Mouse (Mus musculus) ovary, adult 18-20 months (tissue): ENCODE measurements at regions not wholly inside any gene's neighbourhood (a gene's known extent, or its start where the extent isn't known, plus 50 kb on each side); places are given as distances from the start of the nearest gene placed in this dataset.

Experiments
- DNase-seq: peaks from one replicate; pipeline ENCODE4 v3.0.0; 2022; ENCODE audit warnings: low spot score, mixed read lengths

DNA sequence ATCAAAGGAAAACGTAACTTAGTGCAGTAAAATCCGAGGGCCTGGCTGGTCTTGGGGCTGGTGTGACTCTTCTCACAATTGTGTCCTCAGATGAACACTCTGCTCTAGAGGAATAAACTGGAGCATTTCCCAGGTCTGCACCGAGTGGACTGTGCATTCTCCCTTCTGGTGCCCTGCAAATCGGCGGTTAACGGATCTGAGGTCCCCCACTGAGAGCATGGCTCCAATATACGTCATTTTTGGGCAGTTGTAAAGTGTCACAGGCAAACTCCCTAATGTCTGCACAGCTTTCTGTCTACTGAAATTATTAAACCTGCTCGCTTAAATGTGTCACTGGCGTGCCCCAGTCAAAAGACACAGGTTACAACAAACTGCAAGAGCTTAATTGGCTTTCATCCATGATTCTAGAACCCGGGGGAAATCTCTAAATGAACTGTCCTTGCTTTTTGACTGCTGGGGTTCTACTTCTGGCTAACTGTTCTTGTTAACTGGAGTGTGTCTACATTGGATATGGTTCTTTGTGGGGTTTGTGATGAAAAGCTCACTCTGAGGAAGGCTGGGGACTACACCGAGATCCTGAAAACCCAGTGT, 93.7 kb upstream of the Gm47985 start:
- no peak for DNase-seq

DNA sequence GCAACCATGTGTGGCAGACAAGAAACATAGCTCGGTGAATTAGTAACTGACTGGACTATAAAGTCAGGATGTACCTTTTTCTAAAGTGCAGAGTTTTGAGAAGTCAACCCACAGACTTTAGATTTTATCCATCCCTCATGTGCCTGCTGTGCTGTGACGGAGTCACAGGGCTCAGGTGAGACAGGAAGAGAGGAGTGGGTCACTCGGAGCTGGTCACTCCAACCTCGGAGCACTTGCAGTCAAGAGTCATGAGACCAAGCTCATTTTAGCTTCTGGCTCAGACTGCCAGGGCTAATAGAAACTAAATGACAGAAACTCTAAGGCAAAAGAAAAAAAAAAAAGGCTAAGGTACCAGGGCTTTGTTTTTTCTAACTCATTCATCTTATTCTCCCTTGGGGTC, 90.3 kb upstream of the Gm47985 start:
- DNase-seq: no peak

DNA sequence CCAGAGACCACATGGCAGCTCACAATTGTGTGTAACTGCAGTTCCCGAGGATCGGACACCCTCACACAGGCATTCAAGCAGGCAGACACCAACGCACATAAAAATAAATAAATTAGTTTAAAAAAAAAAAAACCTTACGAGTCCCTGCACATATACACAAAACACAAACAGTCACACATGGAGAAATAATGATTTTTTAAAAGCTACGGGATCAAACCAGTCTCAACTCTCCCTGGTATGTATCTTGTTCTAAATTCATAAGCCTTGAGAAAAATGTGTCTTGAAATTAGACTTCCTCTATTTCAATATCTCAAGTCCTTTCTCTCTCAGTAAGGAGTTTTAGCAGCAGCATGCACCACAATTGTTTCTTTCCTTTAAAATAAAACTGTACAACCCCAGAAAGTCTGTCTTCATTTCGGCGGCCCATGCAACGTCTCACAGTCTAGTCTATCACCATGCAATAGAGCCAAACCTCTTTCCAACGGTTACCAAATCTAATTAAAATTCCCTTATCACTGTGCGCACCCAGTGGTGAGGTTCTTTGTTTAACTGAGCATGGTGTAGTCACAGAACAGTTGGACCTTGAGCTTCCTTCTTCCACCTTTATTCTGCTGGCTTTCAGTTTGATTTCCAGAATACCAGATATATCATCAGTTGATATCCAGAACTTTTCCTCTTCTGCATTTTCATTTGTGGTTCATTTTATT, 86.8 kb upstream of the Gm47985 start:
- no peak for DNase-seq

DNA sequence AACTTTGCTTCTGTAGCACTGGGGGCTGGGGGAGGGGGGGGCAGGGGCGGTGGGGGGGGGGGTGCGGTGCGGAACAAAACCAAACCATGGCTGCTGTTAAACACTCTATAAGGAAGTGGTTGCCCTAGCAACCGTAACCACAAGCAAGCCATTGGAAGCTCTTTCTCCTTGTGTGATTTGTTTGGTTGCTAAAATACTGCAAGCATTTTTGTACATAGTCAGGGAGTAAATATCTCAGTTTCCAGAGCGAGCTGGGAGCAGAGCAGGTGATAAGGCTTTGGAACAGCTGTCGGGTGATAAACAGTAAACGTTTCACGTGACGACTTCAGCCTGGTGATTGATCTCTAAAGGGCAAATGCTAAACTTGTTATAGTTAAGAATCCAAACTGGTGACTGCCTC, 86.3 kb upstream of the Gm47985 start:
- DNase-seq: no peak

DNA sequence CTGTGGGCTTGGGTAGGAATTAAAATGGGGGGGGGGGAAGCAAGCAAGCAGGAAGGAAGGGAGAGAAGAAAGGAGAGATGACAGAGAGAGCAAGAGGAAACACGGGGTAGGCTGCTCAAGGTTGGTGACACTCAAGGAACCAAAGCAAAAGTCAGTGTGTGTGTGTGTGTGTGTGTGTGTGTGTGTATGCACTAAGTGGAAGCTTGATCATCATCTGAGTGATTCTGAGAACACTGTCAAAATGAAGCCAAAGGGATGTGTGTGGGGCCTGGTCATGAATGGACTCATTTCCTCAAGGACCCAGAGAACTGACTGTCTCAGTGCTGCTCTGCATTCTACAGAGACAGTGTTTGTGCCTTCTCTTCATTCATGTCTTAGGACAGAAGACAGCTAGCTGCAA, 84.8 kb upstream of the Gm47985 start:
- no peak for DNase-seq

DNA sequence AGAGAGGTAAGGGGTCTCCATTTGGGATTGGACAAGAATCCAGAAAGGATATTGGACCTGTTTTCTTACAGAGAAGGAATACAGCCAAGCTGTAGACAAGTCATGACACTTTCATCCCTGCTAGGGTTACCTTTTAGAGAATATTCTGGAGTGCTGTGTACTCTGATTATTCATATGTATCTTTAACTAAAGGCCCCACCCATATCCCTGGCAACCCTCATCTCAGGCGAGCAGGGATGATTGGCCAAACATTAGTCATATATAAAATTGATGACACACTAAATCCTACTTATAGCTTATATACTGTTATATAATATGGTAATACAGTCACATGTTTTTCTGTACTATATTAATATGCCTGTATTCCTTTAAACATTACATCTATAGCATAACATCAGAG, 83.6 kb upstream of the Gm47985 start:
- no peak for DNase-seq

DNA sequence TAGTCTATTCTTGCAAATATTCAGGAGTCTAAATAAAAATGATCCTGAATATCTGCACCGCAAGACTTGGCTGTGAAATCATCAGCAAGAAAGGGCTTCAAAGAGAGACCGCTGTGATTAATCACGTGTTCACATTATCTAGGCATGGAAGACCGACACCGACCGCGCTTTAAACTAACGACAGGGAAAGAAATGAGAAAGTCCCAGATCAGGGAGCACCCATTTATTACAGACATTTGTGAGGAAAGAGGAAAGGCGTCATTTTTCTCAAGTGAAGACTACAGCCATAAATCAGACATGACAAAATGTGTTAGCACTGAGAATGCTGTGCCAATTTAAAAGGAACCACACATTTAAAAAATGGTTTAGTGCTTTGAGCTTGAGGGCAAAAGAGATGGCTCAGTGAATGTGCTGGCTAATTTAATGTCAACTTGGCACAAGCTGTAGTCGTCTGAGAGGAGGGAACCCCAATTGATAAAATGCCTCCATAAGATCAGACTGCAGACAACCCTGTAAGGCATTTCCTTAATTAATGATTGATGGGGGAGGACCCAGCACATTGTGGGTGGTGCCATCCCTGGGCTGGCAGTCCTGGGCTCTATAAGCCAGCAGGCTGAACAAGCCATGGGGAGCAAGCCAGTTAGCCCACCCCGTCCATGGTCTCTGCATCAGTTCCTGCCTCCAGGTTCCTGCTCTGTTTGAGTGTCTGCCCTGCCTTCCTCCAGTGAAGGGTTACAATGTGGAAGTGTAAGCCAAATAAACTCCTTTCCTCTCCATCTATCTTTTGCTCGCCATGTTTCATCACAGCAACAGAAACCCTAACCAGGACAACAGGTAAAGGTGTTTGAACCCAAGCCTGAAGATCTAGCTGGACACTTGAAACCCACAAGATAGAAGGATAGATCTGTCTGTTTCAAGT, 81.5 kb upstream of the Gm47985 start:
- no peak for DNase-seq

DNA sequence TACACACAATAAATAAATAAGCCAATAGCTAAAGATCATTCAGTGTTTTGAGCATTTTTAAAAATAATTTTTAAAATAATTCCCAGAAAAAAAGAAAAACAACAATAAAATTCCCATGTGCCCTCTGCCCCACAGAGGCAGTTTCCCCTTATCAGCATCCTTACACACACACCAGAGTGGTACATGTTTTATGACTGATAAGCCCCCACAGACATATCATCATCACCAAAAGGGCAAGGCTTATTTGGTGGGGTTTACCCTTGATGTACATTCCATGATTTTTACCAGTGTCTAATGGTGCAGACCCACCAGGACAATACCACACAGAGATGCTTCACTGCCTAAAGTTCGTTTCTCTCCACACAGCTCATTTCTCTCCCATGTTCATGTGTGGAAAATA, 80.8 kb upstream of the Gm47985 start:
- DNase-seq: no peak

DNA sequence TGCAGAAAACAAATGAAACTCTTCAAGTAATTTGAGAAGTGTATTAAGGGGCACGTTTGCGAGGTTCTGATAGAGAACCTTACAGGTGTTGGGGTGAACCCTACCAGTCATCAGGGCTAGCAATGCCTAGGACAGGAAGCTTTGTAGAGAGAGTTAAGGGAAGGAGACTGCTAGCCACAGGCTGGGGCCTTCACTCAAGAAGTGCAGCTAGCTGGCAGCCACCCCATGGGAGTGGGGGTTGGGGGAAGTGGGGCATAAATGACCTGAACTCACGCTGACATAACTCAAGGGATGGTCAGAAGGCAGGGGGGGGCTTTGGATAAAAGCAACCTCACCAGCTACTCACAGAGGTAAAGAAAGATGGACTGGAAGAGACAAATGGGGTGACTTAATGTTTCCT, 80.3 kb upstream of the Gm47985 start:
- no peak for DNase-seq

DNA sequence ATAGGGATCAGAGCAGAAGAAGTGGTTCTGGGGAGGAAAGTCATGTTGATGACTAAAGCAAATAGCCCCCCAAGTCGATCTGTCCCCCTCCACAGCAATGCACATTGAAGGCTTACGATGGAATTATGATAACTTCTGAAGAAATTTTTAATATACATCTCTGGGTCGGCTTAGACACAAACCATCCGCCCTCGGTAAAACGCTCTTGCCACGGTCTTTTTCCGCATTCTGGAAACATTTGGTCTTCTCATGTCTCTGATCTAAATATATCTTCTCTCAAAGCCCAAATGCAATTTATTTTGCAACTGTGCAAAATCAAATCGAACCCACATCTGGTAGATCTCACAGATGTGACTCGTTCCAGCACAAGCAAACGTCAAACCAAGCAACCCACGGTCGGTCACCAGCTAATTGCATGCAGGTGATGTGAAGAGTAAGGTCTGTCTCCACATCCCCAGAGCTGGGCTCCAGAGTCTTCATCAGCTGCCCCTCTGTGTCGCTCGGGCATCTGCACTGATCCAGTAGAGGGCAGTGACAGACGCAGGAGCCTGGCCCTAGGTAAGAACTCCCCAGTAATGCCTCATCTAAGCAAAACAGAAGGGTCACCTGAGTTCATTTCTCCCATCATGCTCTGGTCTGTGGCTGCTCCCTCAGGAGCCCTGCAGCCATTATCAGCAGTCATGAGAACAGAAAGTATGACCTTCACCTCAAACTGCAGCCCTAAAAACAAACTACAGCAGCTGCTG, 79.5 kb upstream of the Gm47985 start:
- no peak for DNase-seq

DNA sequence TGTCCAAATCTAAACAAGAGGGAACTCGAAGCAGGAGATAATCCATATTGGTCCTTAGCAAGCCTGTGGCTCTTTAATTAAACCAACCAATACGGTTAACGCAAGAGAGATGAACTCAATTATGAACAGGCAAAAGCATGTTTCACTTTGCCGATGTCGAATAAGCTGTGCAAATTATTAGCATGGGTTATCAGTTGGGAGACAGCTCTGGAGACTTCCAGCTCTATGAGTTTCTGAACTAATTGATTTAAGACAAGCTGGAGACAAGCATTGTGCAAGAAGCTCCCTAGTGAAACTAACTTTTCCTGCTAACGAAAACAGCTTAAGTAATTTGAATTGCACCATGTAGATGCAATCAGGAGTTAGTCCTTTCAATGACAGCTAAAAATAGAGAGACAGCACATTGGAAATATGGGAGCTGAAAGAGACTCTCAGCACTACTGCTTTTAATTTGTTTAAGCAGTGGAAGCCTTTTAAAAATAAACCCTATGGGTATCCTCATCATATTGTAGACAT, 78.8 kb upstream of the Gm47985 start:
- DNase-seq: no peak

DNA sequence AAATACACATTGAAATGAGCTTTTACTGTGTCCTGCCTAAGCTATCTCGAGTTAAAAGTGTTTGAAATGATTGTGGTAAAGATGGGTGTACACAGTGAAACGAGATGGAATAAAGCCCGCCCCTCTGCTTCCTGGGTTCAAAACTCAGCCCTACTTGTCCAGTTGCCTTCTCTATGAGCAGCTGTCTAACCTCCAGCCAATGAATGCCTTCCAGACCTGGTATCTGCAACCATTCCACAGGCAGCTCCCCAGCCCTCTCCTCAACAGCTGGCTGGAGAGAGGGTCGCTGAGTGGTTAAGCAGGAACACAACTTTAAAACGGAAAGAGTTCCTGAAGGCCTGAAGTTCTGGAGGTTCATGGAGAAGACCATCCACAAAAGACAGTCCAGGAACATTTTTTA, 78.0 kb upstream of the Gm47985 start:
- no peak for DNase-seq

DNA sequence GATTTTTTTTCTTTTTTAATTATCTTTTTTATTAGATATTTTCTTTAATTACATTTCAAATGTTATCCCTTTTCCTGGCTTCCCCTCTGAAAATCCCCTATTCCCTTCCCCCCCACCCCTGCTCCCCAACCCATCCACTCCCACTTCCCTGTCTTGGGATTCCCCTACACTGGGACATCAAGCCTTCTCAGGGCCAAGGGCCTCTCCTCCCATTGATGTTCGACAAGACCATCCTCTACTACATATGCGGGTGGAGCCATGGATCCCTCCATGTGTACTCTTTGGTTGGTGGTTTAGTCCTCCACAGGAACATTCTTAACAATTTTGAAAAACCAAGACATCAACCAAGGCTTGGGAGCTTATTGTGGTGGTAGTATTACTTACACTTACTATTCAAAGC, 77.5 kb upstream of the Gm47985 start:
- no peak for DNase-seq

DNA sequence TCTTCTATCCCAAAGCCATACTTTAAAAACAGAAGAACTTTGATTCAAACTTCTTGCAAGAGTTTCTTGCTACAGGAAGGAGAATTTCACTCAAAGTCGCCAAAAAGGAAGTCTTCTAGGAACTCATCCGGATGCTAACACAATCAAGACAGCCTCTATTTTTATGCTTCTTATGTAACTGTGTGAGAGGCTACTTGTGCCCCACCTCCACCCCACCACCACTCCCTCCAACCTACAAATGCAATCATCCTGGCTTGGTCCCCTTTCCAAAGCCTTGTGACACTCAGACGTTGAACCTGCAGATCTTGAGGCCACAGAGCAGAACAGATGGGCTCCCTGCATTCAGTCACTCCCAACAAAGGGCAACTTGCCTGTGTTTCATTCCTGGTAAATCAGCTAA, 77.1 kb upstream of the Gm47985 start:
- DNase-seq: no peak

DNA sequence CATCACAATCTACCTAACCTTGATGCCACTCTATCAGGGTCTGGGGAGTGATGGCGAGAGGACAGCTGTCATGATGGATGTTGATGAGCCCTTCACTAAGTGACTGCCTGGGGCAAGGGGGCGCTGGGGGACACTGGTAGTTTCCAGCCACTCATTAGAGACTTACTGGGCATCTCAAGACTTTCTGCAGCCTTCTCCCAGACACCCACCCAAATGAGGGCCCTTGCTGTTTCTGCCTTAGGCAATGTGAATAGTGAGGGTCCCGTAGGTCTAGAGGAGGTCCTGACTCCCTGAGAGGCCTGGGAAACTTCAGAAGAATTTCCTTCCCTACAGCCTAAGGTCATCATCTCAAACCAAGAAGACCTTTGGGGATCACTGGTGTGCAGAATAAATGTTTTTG, 74.9 kb upstream of the Gm47985 start:
- DNase-seq: no peak

DNA sequence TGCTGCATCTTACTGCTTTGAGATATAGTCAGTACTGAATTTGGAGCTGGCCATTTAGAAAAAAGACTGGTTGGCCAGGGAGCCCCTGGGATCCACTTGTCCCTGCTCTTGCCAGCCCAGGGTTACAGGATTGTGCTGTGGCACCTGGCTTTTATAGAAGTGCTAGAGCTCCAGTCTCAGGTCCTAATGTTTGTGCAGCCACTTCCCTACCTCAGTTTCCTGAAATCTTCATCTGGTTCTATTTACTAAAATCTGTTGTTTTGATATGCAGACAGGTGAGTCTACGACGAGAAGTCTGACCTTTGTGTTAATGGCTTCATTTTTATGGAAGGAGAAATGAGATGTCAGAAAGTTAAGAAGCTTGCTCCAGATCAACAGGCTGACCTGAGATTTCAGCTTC, 73.0 kb upstream of the Gm47985 start:
- no peak for DNase-seq

DNA sequence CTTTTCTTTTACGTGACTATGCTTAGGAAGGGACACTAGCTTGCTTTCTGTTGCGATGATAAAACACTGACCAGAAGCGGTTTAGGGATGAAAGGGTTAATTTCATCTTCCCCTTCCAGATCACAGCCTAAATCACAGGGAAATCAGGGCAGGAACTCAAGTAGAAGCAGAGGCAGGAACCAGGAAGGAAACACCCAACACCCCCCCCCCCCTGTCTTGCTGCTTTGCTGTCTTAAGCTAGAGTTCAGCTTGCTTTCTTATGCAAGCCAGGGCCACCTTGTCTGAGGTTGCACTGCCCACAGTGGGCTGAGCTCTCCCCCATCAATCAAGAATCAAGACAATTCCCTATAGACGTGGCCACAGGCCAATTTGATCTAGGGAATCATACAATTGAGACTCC, 71.9 kb upstream of the Gm47985 start:
- DNase-seq: no peak

DNA sequence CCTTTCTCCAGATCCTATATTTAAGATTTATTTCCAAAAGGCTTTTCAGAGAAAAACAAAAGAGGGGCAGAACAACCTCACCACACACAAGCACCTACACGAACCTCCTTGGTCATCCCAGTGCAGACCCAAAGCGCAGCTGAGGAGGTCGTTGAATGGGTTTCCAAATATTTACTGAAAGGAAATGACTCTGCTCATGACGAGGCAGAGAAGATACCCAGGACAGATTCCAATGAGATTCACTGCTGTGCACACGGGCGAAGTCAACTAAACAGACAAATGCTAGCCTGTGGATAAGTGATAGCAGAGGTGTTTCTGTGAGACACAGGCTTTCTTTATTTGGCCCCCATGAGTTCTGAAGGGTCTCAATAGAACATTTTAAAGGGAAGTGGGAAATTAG, 70.7 kb upstream of the Gm47985 start:
- no peak for DNase-seq

DNA sequence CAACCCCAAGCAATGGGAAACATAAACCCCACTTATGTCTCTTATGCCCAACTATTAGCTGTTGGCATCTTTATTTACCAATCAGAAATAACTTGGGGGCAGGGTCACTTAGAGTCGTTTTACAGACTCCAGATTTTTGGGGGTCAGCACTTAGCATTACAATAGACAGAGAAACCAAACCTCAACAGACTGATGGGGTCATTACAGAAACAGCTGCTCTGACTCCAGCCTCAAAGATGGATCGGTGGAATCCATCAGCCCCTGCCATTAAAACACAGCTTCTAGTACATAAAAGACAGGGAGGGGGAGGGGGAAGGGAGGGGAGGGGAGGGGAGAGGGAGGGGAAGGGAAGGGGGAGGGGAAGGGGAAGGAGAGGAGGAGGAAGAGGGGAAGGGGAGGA, 69.9 kb upstream of the Gm47985 start:
- DNase-seq: no peak

DNA sequence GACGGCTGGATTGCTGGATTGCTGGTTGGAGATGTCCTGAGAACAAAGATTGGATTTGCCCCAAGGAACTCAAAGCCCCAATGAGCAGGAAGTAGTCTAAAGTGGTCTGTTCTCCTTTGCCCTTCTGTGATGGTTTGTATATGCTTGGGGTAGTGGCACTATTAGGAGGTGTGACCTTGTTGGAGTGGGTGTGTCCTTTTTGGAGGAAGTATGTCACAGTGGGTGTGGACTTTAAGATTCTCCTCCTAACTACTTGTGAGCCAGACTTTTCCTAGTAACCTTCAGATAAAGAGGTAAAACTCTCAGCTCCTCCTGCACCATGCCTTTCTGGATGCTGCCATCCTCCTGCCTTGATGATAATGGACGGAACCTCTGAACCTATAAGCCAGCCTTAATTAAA, 69.1 kb upstream of the Gm47985 start:
- no peak for DNase-seq

DNA sequence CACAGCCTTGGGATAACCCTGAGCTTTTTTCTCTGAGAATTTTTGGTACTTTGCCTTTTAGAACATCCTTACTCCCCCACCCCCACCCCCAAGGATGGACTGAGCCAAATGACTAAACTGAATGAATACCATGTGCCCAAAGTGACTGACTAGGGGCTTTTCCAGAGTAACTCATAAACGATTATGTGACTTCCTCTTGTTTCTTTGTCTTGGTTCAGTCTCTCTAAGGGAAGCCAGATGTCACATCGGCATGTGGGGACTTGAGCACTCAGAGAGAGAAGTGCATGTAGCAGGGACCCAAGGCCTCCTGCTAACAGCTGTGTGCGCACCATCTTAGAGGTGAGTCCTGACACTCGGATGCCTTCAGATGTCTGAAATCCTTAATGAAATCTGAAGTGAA, 63.8 kb upstream of the Gm47985 start:
- DNase-seq: no peak

DNA sequence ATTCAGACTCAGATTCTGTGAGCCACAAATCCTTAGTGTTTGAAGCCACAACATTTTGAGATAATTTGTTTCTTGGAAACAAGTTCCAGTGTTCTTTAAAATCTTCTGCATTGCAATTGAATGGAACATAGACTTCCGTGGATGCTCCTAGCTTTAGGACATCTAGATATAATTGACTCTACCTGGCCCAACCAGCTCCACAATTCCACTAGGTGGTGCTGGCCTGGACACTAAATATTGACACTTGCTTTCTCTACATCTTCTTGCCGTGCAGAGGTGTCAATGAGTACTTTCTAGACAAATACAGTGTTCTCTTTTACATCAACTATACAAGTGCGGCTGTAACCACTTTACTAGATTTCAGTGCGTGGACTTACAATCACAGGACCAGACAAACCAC, 63.4 kb upstream of the Gm47985 start:
- DNase-seq: no peak
